Mouse (Mus musculus) adrenal gland (tissue): Measurements from ENCODE around the gene Fcgr1.
"Not testable (repeated sequence)": the region's sequence is repeated elsewhere in the genome, so short reads cannot be mapped to it uniquely, and the experiment has no call there.

Experiments
- intact Hi-C: fragments of 180-260 bp; cut with DNase I; formaldehyde crosslinking; loops from one replicate; pipeline ENCODE4 v1.15.1; 2025

Fcgr1 gene

DNA sequence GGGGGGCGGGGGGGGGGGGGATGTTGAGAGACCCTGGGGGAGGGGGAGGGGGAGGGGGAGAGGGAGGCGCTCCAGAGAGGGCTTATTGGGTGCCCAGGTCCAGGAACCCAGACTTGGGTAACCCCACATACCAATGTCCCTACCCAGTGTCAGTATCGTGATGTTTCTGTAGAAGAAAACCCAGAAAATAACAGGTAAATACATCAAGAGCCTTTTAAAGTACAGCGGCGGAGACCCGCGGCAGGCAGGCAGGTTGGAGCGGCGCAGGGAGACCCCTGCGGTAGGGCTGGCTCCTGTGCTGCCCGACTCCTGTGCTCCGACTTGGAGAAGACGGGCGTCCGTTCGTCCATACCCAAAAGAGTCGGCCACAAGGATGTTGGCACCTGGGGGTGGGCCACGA lies 33.9 kb upstream of the Fcgr1 start:
- intact Hi-C loops: loop anchor here (5.0 kb wide), 1 partner anchor 115 kb away; no protein-coding TSS in a partner anchor

DNA sequence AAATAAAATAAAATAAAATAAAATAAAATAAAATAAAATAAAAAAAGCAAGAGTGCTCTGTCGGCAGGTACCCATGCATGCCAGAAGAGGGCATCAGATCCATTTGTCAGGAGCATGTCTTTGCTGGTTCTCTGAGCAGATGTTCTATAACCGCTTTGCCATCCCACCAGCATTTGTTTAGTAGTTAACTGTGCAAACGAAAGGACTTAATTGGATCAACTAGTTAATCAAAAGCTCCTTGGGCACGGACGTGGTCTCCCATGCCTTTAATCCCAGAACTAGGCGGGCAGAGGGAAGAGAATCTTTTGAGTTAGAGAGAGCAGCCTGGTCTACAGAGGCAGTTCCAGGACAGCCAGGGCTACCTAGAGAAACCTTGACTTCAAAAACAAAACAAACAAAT lies 33.4 kb upstream of the Fcgr1 start:
- intact Hi-C loops: loop anchor here (5.0 kb wide), 1 partner anchor 115 kb away; no protein-coding TSS in a partner anchor

- intact Hi-C loops: not testable (repeated sequence)
These were observed 30.0 kb upstream of the Fcgr1 start for GRCm38 (mm10) chr3:96323806-96324205.

GRCm38 (mm10) chr3:96322609-96323008 lies 28.8 kb upstream of the Fcgr1 start:
- intact Hi-C loops: no loop called here

GRCm38 (mm10) chr3:96321891-96322290 lies 28.1 kb upstream of the Fcgr1 start:
- intact Hi-C loops: no loop called here

GRCm38 (mm10) chr3:96320003-96320402 lies 26.2 kb upstream of the Fcgr1 start:
- intact Hi-C loops: not testable (repeated sequence)

DNA sequence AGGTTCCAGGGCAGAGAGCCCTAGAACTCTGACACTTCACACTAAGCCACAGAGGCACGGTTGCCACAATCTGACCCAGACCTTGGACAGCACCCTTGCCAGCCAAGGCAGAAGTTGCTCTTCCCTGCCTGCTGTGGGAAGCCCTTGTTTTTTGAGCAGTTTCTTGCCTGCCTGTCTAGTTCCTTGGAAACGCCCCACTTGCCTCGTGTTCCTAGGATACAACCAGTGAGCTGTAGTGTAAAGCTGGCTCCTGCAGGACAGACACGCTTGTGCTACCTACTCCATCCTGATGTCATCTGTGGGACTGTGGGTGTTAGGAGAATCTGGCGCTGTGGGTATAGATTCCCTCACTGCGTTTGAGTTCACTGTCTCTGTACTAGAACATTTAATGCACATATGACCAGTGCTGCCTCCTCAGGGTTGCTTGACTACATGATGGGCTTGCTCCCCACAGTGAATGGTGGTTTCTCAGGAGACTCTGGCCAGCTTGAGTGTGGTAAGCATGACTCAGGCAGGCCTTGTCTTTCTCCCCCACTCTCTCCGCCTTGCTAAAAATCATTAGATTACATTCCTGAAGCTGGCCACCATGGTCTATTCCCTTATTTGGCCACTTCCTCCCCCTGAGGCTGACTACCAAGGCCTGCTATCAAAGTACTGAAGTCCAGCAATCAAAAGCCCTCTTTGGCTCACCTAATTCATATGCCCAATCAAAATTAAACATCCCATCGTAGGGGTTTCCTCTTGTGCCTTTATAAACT lies 18.8 kb upstream of the Fcgr1 start:
- intact Hi-C loops: no loop called here

DNA sequence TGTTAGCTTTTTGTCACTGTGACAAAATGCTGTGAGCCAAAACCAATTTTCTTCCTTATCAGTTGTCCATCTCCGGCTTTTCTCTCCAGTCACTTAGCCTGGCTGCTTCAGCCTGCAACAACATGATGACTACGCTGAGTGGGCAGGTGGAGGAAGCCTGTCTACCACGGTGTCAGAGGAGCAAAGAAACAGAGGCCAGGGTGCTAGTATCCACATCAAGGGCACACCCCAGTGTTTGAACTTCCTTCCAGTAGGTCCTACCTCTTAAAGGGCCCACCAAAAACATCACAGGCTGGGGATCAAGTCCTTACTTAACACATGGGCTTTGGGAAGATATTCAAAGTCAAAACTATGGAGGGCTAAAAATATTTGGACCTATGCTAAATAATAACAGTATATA lies 15.7 kb upstream of the Fcgr1 start:
- intact Hi-C loops: no loop called here

DNA sequence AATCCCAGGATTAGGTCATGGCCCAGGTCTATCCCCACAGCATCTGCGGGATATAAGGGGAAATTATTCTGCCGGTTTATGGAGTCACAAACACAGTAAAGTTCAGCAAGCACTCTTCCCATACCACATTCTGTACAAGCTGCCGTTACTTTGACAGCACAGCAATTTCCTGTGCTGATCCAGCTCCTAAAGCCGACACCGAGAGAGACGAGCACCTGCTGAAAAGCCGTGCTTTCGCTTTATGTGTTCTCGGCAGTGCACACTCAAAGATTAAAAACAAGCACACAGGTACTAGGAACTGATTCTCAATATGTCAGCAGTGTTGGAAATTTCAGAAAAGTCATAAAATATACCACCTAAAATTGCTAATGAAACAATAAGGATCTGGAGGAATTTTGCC lies 12.7 kb upstream of the Fcgr1 start:
- intact Hi-C loops: no loop called here

DNA sequence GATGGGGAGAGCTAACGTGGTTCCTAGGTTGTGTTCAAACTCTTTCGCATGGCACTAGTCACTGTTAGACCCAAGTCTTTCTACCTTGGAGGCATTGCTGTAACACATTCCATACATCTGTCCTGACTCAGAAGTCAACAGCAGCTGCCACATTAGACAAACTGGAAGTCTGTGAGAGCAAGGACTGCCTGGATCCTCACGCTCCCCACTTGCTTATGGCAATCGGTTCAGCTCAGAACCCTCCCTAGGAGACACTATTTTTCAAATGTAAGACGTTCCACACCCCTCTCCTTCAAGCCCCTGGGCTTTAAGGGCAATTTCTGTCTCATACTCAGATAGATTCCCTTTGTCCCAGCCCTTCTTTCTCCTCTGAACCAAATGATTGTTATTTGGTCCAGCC lies 8.3 kb upstream of the Fcgr1 start:
- intact Hi-C loops: no loop called here

DNA sequence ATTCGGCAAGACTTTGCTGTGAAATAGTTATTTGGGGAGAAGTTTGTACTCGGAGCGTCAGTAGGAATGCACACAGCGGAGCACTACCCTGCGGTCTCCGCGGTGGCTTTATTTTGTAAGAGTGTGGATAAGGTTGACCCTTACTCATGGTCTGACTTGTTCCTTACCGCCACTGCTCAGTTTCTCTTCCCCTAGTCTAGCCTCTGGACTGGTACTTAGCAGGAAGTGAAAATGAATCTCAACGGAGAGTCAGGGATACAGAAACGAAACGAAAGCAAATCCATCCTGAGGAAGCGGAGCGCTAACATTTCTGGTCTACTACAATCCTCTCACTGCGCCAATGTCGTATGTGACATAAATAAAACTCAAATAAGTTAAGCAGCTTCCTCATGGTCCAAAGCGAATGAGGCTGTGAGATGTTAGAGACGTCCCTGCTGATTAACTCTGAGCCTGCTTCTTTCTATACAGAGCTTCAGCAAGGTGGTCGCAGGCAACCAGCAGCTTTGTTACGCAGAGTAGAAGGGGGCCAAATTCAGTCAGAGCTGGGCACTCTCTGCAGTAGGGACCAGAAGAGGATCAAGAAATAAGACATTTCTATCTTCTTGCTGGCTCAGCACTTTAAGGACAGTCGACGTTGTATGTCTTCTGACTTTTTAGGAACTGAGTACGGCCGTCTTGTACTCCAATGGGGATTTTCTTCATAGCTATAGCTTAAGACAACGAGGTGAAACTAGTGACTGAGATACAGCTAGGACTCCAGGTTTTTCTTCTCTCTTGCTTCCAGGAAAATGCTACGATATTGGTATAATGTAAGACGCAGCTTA lies 7.1 kb upstream of the Fcgr1 start:
- intact Hi-C loops: no loop called here

DNA sequence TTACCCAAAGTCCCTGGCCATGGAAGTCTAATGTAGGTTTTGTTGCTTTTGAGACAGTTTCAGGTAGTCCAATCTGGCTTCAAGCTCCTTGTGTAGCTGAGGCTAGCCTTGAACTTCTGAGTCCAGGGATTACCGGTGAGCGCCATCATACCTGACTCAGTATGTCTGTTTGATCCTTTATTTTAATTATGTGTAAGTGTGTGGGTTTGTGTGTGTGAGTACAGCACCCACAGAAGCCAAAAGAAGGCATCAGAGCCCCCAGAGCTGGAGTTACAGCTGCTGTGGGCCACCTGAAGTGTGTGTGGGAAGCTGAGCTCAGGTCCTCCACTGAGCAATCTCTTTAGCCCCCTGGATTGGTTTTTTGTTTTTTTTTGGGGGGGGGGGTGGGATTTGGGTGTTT lies 5.8 kb upstream of the Fcgr1 start:
- intact Hi-C loops: no loop called here

GRCm38 (mm10) chr3:96298360-96298759 lies 4.6 kb upstream of the Fcgr1 start:
- intact Hi-C loops: no loop called here

- intact Hi-C loops: no loop called here
These were observed 401 bp downstream of the Fcgr1 start for GRCm38 (mm10) chr3:96293368-96293767.

DNA sequence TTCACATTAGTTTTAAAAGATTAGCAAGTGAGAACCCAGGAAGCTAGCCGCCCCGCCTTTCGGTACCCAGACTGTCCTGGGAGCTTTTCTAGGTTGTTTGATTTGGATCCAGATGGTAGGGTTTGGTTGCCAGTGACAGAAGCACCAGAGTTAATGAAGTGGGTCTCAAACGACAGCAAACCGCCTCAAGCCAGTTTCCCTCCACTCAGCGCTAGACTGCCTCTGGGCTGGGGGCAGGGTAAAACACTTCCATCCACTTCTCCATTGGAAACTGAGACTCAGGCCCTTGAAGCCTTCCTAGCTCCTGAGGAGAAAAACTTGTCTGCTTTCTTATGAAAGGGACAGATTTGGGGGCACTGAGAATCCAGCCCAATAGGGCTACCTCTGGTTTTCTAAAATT lies 1.1 kb downstream of the Fcgr1 start:
- intact Hi-C loops: no loop called here

DNA sequence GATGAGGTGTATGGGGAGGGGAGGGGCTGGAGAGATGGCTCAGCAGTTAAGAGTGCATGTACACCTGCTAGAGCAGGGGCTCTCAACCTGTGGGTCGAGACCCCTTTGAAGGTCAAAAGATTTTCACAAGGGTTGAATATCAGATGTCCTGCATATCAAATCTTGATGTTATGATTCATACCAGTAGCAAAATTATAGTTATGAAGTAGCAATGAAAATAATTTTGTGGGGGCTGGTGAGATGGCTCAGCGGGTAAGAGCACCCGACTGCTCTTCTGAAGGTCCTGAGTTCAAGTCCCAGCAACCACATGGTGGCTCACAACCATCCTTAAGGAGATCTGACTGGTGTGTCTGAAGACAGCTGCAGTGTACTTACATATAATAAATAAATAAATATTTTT lies 3.0 kb downstream of the Fcgr1 start:
- intact Hi-C loops: not testable (repeated sequence)

GRCm38 (mm10) chr3:96289201-96289600 lies 4.6 kb downstream of the Fcgr1 start:
- intact Hi-C loops: no loop called here

GRCm38 (mm10) chr3:96287334-96287733 lies 6.4 kb downstream of the Fcgr1 start:
- intact Hi-C loops: not testable (repeated sequence)

DNA sequence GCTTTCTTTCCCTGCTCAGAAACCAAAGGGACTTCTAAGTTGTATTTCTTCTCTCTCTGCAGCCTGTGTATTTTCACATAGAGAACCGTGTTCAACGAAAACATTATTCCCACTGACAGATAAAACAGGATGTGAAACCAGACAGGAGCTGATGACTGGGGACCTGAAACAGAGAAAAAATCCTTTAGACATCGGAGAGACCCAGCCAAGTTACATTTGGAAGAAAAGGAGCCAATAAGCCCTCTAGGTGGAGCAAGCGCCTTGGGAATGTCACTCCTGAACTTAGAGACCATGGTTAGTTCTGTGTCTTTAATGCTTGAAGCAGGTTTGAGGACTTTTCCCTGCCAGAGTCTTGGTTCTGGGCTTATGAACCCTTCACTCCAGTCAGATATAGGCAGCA lies 9.3 kb downstream of the Fcgr1 start:
- intact Hi-C loops: loop anchor here (5.0 kb wide), 1 partner anchor 218 kb away; no protein-coding TSS in a partner anchor

DNA sequence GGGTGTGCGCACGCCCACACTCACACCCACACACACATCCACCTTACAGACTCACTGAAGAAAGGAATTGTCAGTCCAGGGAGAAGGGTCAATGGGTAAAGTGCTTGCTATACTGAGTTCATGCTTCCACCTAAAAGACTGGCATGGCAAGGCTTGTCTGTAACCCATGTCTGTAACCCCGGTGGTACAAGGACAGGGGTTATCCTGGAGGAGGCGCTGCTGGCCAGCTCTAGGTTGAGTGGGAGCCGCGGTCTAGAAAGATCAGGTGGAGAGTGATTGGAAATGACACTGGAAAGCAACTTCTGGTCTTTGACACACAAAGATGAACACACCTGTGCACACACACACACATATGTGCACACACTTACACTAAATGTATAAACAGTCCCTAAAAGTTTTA lies 13.1 kb downstream of the Fcgr1 start:
- intact Hi-C loops: loop anchor here (5.0 kb wide), 1 partner anchor 222 kb away; no protein-coding TSS in a partner anchor

GRCm38 (mm10) chr3:96277800-96278624 lies 15.8 kb downstream of the Fcgr1 start:
- intact Hi-C loops: loop anchor here (5.0 kb wide), 1 partner anchor 164 kb away; no protein-coding TSS in a partner anchor
